Mouse (Mus musculus): Measurements from ENCODE around the gene Nps. TPM values are rescaled to one million over a fixed set of nuclear protein-coding genes. Genes with fewer than 3 reads are reported as not detected.

Nps gene
- polyA plus RNA-seq, 1 experiment from 2014 or later, result not detected

- H3K4me3 ChIP-seq (ENCODE audit: low read depth, low read length), result no peak overlapping the region
- WGBS, result 76% methylated on average over 2 of the region's 2 CpGs
- no peaks in the 10 kb centered on the region for H3K27me3 ChIP-seq (ENCODE audit: insufficient read depth, low read length)
- no peaks in the 10 kb centered on the region for H3K36me3 ChIP-seq (ENCODE audit: insufficient read depth)
- H3K4me1 ChIP-seq (ENCODE audit: insufficient read depth), result no peaks in the 10 kb centered on the region
- no peak overlapping the region for H3K4me2 ChIP-seq
- DNase-seq (no peak), ATAC-seq (ENCODE audit: insufficient read depth) (no peak)
- 0 out of 2 replicates have a peak, but pooled peaks cover 4% of the 10 kb centered on the region for H3K9me3 ChIP-seq (ENCODE audit: low read depth, low read length)
- no peak overlapping the region for H3K27ac ChIP-seq (ENCODE audit: low read depth)
- no peak for TF ChIP-seq CTCF (IDR thresholded peaks at IDR 0.05; ENCODE audit: low read depth)
- no peak overlapping the region for H3K9ac ChIP-seq
Observed at GRCm38 (mm10) chr7:135254423-135254822, 4.1 kb upstream of the Nps start.

- Histone ChIP-seq H3K4me3 (ENCODE audit: low read depth, low read length) (no peak overlapping the region), H3K4me2 (no peak overlapping the region), H3K36me3 (ENCODE audit: insufficient read depth) (no peaks in the 10 kb centered on the region), H3K9ac (no peak overlapping the region), H3K27ac (ENCODE audit: low read depth) (no peak overlapping the region), H3K9me3 (ENCODE audit: low read depth, low read length) (no peaks in the 10 kb centered on the region), H3K27me3 (ENCODE audit: insufficient read depth, low read length) (no peaks in the 10 kb centered on the region), H3K4me1 (ENCODE audit: insufficient read depth) (no peaks in the 10 kb centered on the region)
- WGBS, result 73% methylated on average over 5 of the region's 5 CpGs
- ATAC-seq (ENCODE audit: insufficient read depth) (no peak), DNase-seq (no peak)
- TF ChIP-seq CTCF (IDR thresholded peaks at IDR 0.05; ENCODE audit: low read depth), result no peak
Observed at GRCm38 (mm10) chr7:135271011-135271410, 12.5 kb downstream of the Nps start.

- Histone ChIP-seq H3K4me3 (ENCODE audit: low read depth, low read length) (no peak overlapping the region), H3K27ac (ENCODE audit: low read depth) (no peak overlapping the region), H3K36me3 (ENCODE audit: insufficient read depth) (no peaks in the 10 kb centered on the region), H3K9ac (no peak overlapping the region), H3K27me3 (ENCODE audit: insufficient read depth, low read length) (no peaks in the 10 kb centered on the region), H3K9me3 (ENCODE audit: low read depth, low read length) (no peaks in the 10 kb centered on the region), H3K4me1 (ENCODE audit: insufficient read depth) (no peaks in the 10 kb centered on the region), H3K4me2 (no peak overlapping the region)
- no peak for TF ChIP-seq CTCF (IDR thresholded peaks at IDR 0.05; ENCODE audit: low read depth)
- ATAC-seq (ENCODE audit: insufficient read depth), result no peak
- no peak for DNase-seq
- WGBS, result 86% methylated on average over 3 of the region's 3 CpGs
Observed at GRCm38 (mm10) chr7:135283212-135283611, 24.7 kb downstream of the Nps start.

- TF ChIP-seq CTCF (IDR thresholded peaks at IDR 0.05; ENCODE audit: low read depth), result no peak
- Histone ChIP-seq H3K4me3 (ENCODE audit: low read depth, low read length) (no peak overlapping the region), H3K4me2 (no peak overlapping the region), H3K27ac (ENCODE audit: low read depth) (no peak overlapping the region), H3K9me3 (ENCODE audit: low read depth, low read length) (no peaks in the 10 kb centered on the region), H3K27me3 (ENCODE audit: insufficient read depth, low read length) (no peaks in the 10 kb centered on the region), H3K9ac (no peak overlapping the region), H3K36me3 (ENCODE audit: insufficient read depth) (no peaks in the 10 kb centered on the region), H3K4me1 (ENCODE audit: insufficient read depth) (no peaks in the 10 kb centered on the region)
- DNase-seq (no peak), ATAC-seq (ENCODE audit: insufficient read depth) (no peak)
- WGBS, result 82% methylated on average over 3 of the region's 3 CpGs
Observed at GRCm38 (mm10) chr7:135289976-135290375, 31.5 kb downstream of the Nps start.

- no peak for DNase-seq
- Histone ChIP-seq H3K36me3 (ENCODE audit: insufficient read depth) (no peaks in the 10 kb centered on the region), H3K27me3 (ENCODE audit: insufficient read depth, low read length) (no peaks in the 10 kb centered on the region), H3K4me1 (ENCODE audit: insufficient read depth) (no peaks in the 10 kb centered on the region), H3K4me3 (ENCODE audit: low read depth, low read length) (no peak overlapping the region), H3K9me3 (ENCODE audit: low read depth, low read length) (no peaks in the 10 kb centered on the region), H3K9ac (no peak overlapping the region), H3K27ac (ENCODE audit: low read depth) (no peak overlapping the region), H3K4me2 (no peak overlapping the region)
- 82% methylated on average over 15 of the region's 15 CpGs for WGBS
- no peak for TF ChIP-seq CTCF (IDR thresholded peaks at IDR 0.05; ENCODE audit: low read depth)
- ATAC-seq (ENCODE audit: insufficient read depth), result no peak
Observed at GRCm38 (mm10) chr7:135291646-135292236, 33.2 kb downstream of the Nps start.

GRCm38 (mm10) chr7:135294498-135294897 is 36.0 kb downstream of the Nps start:
- Histone ChIP-seq H3K36me3 (ENCODE audit: insufficient read depth) (no peaks in the 10 kb centered on the region), H3K4me1 (ENCODE audit: insufficient read depth) (no peaks in the 10 kb centered on the region), H3K9me3 (ENCODE audit: low read depth, low read length) (no peaks in the 10 kb centered on the region), H3K27ac (ENCODE audit: low read depth) (no peak overlapping the region), H3K4me3 (ENCODE audit: low read depth, low read length) (no peak overlapping the region), H3K9ac (no peak overlapping the region), H3K4me2 (no peak overlapping the region), H3K27me3 (ENCODE audit: insufficient read depth, low read length) (no peaks in the 10 kb centered on the region)
- no peak for TF ChIP-seq CTCF (IDR thresholded peaks at IDR 0.05; ENCODE audit: low read depth)
- ATAC-seq (ENCODE audit: insufficient read depth) (no peak), DNase-seq (no peak)
- WGBS, result 78% methylated on average over 3 of the region's 3 CpGs

- no peaks in the 10 kb centered on the region for H3K27me3 ChIP-seq (ENCODE audit: insufficient read depth, low read length)
- H3K9ac ChIP-seq, result no peak overlapping the region
- no peak overlapping the region for H3K27ac ChIP-seq (ENCODE audit: low read depth)
- no peaks in the 10 kb centered on the region for H3K9me3 ChIP-seq (ENCODE audit: low read depth, low read length)
- no peak overlapping the region for H3K4me2 ChIP-seq
- WGBS, result 88% methylated on average over 2 of the region's 2 CpGs
- no peaks in the 10 kb centered on the region for H3K36me3 ChIP-seq (ENCODE audit: insufficient read depth)
- no peak for TF ChIP-seq CTCF (IDR thresholded peaks at IDR 0.05; ENCODE audit: low read depth)
- no peak overlapping the region for H3K4me3 ChIP-seq (ENCODE audit: low read depth, low read length)
- H3K4me1 ChIP-seq (ENCODE audit: insufficient read depth), result no peaks in the 10 kb centered on the region
- ATAC-seq (ENCODE audit: insufficient read depth), result no peak
- no peak for DNase-seq
Observed at GRCm38 (mm10) chr7:135304496-135304895, 46.0 kb downstream of the Nps start.

Other genes with a start within 250 kb of the Nps start
- gene Foxi2, start 151.6 kb downstream of the Nps start, polyA plus RNA-seq (2014; fragmentation: Nextera tagmentation; extraction: Ambion mirVana), result not detected in 2 replicates

All from lung, embryonic 14.5 days (tissue).